Comparison of ENCODE assay signal across 26 mouse cellular contexts in the genomic region with DNA sequence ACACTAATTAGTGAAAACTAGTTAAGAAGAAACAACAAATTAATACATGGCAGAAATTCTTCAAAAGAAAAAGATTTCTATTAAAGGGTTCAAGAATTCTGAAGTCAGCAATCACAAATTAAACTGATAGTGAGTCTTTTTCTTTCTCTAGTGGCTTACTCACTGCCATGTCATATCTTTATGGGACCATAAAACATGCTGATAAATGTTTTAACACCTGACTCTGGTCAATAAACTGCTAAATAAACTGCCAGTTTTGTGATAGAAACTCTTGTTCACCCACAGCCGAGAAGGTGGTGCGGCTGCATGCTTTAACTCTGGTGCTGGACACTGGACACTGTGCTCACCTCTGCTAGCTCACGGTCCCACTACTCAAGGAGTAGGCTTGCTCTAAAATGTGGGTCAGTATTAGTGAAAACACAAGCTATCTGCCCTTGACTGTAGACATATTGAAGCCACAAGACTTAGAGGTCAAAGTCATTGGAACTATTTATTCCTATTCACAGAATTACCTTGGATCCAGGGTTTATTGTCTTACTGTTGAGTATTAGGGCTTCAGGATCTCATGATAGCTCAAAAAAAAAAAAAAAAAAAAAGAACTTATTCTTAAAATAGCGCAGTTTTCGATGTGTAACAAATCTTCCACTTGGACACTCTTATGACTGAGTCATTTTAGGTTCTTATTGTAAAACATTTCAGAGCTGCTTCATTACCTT.
"Had no signal": no experiment of that assay in that cellular context is flagged by ENCODE, and none has a peak within 500 bp of the region (broad histone marks: within the 10 kb centered on the region; RNA-seq: fewer than 3 reads in every experiment).

No protein-coding gene starts in this region.

- H3K4me2 ChIP-seq: heart, embryonic 11.5 days; heart, embryonic 13.5 days; heart, embryonic 15.5 days; hindbrain, embryonic 13.5 days; hindbrain, embryonic 15.5 days; limb, embryonic 12.5 days; liver, embryonic 11.5 days; liver, embryonic 13.5 days had no signal

- H3K4me3 ChIP-seq: gastrocnemius, adult 2 months; heart, adult 2 months; heart, embryonic 13.5 days; heart, embryonic 15.5 days; hindbrain, embryonic 13.5 days; hindbrain, embryonic 15.5 days; layer of hippocampus, adult 2 months; left cerebral cortex, adult 2 months; limb, embryonic 10.5 days; limb, embryonic 12.5 days; liver, embryonic 13.5 days had no signal

- H3K4me1 ChIP-seq: heart, embryonic 13.5 days; heart, embryonic 15.5 days; hindbrain, embryonic 13.5 days; hindbrain, embryonic 15.5 days; limb, embryonic 10.5 days; limb, embryonic 12.5 days; liver, embryonic 13.5 days had no signal

- ATAC-seq: forebrain, postnatal 0 days; hindbrain, postnatal 0 days had no signal

- H3K9me3 ChIP-seq: heart, embryonic 13.5 days; heart, embryonic 15.5 days; hindbrain, embryonic 13.5 days; hindbrain, embryonic 15.5 days; limb, embryonic 10.5 days; limb, embryonic 12.5 days; liver, embryonic 13.5 days had no signal

- DNase-seq: forebrain, postnatal 0 days; gastrocnemius, adult 2 months; gastrocnemius, postnatal 10 days; gastrocnemius, postnatal 25 days; heart, adult 11 months; heart, adult 2 months; heart, postnatal 14 days; heart, postnatal 36 days; kidney, adult 11 months; kidney, adult 2 months; kidney, adult 9 months; kidney, postnatal 10 days; kidney, postnatal 36 days; liver; liver, embryonic 13.5 days had no signal

- H3K9ac ChIP-seq: forebrain, postnatal 0 days; heart, embryonic 13.5 days; heart, embryonic 15.5 days; hindbrain, embryonic 13.5 days; hindbrain, embryonic 15.5 days; limb, embryonic 12.5 days; liver, embryonic 13.5 days had no signal

- H3K36me3 ChIP-seq: hindbrain, embryonic 13.5 days had no signal

- H3K27me3 ChIP-seq: heart, embryonic 13.5 days; heart, embryonic 15.5 days; hindbrain, embryonic 13.5 days; hindbrain, embryonic 15.5 days; limb, embryonic 12.5 days; liver, embryonic 13.5 days had no signal

- H3K27ac ChIP-seq: gastrocnemius, adult 2 months; heart, adult 2 months; heart, embryonic 13.5 days; heart, embryonic 15.5 days; hindbrain, embryonic 13.5 days; hindbrain, embryonic 15.5 days; hindbrain, postnatal 0 days; layer of hippocampus, adult 2 months; left cerebral cortex, adult 2 months; limb, embryonic 10.5 days; limb, embryonic 12.5 days; liver, embryonic 13.5 days had no signal
